Mouse (Mus musculus) left cerebral cortex, adult 9 months (tissue): ENCODE results near the gene Chpf.

Experiments used
- DNase-seq, 2 experiments: peaks; one replicate each; pipeline ENCODE4 v3.0.0; 2022; ENCODE audit warnings: low spot score in 2 of 2

Gene Chpf

DNA sequence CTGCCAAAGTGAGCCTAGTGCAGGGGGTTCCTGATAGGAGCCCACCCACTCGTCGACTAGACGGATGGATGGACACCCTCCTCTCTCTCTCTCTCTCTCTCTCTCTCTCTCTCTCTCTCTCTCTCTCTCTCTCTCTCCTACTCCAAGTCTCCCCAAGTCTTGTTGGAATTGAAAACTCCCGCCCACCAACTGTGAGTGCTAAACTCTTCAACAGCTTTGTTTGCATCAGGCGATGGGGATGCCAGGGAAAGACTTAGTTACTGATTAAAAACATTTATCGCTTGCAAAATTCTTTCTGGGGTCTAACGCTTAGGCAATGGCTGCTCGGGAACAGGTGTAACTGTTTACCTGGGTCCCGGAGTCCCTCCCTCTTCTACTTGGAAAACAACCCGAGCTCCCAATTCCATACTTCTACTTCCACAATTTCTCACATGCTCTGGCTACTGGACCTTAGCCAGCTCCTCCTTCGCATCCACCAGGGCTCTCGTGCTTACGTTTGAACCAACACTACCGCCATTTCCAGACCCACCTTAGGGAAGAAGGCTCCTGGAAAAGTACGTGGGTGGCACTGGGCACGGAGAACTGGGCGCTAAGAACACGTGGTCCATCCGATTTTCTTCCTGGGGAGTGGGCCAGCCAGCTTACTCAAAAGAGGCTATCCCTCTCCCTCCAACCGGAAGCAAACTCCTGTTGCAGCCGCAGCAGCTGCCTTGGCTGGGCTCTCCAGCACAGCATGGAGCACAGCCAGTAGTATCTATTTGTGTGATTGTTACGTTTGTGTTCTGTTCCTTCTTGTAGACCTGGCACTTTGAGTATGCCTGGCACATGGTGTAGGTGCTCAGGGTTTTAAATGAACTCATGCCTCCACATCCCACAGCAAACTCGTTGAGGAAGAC, 20.1 kb downstream of the Chpf start:
- DNase-seq, result peak in 1 of 2 experiments; percentile 79

DNA sequence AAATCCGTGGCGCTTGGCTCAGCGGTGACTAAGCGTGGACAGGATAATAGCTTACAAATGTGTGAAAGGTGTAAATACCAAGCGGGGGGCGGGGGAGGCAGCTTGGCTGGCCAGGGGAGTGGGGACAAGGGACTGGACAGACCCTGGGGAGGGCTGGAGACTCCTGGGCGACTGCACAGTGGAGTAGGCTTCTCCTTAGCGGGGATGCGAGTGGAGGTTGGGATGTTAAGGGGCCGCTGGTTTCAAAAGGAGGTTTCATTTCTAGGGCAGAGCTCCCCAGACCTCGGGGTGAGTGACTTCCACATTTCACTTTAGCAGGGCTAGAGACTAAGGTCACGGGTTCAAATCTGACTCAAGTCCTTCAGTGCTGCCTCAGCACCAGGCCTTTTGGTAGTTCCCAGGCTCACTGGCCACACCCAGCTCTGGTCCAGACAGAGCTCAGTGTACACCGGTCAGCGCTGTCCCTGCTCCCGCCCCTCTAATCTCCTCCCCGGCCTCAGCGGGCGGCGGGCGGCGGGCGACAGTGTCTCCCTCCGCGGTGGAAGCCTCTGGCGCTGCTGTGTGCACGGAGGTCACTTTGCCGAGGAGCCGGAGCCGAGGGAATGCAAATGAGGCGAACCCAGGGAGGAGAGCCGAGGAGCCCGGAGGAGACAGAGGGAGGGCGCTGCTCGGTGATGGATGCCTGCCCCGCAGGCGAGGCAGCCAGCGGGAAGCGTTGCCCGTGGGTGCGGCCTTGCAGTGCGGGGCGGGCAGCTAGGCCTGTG, 20.9 kb downstream of the Chpf start:
- DNase-seq, result no peak

- no peak for DNase-seq
Observed at GRCm38 (mm10) chr1:75457710-75458024, 21.4 kb downstream of the Chpf start.

- no peak for DNase-seq
Observed at GRCm38 (mm10) chr1:75456746-75457564, 22.2 kb downstream of the Chpf start.

GRCm38 (mm10) chr1:75455948-75456347, 23.2 kb downstream of the Chpf start:
- no peak for DNase-seq

- no peak for DNase-seq
Observed at GRCm38 (mm10) chr1:75455433-75455832, 23.7 kb downstream of the Chpf start.

DNA sequence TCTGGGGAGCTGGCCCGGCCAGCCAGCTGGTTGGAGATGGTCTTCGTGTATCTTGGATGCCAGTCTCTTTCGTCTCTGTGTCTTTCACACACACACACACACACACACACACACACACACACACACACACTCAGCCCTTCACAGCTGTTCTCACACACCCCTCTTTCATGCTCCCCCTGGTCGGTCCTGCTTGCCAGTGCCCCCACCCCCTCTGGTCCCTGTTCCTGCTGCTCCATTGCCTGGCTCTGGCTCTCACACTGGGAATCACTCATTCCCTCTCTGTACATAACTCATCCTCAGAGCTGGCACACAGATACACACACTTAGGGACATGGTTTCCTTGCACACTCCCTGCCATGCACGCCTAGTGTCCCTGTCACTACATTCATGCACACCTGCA, 27.2 kb downstream of the Chpf start:
- no peak for DNase-seq

GRCm38 (mm10) chr1:75450314-75451005, 28.6 kb downstream of the Chpf start, which contains the start of gene Asic4:
Gene Asic4 (plus strand): TSS chr1:75450436.
- DNase-seq, result no peak

DNA sequence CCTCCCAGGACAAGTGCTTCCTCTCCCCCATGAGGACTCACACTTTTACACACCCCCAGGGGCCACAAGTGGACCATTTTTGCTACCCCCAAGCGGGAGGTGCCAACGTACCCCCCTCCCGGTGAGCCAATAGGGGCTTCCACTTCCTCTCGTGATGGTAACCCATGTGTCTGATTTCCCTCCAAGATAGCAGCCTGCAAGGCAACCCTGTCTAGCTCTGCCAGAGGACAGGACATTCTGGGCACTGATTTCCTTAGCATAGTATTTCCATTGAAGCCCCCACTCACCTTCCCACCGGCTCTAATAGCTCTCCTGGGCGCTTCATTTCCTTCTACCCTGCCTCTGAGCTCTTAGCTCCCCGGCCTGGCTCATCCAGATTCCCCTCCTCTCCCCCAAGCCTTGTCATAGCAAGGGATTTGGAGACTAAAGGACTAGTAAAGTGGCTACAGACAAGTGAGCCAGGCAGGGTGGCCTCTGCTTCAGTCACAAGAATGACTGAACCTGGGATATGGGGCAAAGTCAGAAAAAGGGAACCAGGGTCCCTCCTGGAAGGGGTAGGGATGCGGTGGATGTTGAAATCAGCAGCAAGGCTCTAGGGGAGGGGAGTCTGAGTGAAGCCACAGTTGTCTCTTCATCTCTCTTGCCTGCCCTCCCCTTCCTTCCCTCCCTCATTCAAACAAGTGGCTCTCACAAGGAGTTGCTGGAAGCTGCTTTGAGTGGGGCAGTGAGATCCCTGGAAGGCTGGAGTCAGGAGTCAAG, 29.6 kb downstream of the Chpf start:
- DNase-seq, result no peak

- DNase-seq, result no peak
Observed at GRCm38 (mm10) chr1:75448937-75449336, 30.2 kb downstream of the Chpf start.

- DNase-seq, result no peak
Observed at GRCm38 (mm10) chr1:75448052-75448431, 31.1 kb downstream of the Chpf start.

GRCm38 (mm10) chr1:75447265-75448051, 31.6 kb downstream of the Chpf start:
- no peak for DNase-seq

DNA sequence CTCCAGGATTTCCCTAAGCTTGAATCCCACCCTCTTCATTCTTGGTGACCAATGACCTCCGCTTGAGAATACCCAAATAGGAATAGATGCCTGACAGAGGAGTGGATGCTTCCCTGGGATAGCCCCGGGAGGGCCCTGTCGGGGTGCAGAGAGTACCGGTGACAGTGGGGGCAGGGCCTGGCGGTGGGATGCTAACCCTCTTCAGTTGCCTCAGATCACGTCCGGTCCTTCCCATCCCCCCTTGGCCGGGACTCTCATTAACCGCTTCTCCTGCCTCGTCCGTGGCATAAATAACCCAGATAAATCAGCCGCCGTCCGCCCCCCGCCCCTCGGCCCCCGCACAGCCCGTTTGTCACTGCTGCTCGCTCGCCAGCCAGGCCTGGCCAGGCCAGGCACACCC, 32.5 kb downstream of the Chpf start:
- no peak for DNase-seq

- DNase-seq, result peak in 1 of 2 experiments; percentile 78
Observed at GRCm38 (mm10) chr1:75445751-75446611, 33.1 kb downstream of the Chpf start.

DNA sequence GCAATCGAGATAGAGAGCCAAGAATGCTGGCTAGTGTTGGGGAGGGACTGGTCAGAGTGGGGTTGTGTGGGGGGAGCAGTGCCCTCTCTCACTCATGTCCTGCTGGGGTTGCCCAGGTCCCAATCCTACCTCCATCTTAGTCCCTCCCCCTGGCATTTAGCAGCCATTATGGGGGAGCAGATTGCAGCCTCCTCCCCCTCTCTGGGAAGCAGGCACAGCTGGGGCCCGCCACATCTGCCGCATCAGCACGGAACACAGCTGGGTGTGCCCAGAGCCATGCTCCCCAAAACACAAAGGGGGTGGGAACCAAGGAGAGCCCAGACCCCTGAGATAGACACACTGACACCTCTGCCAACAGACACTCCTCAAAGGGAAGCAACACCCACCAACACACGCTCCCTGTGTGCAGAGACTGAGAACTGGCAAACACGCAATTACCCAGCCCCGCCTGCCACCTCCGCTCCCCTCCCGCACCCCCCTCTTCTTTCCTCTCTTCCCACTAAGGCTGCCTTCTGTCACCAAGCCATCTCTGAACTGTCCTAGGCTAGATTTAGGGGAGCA, 33.9 kb downstream of the Chpf start:
- DNase-seq, result peak in 1 of 2 experiments; percentile 59

DNA sequence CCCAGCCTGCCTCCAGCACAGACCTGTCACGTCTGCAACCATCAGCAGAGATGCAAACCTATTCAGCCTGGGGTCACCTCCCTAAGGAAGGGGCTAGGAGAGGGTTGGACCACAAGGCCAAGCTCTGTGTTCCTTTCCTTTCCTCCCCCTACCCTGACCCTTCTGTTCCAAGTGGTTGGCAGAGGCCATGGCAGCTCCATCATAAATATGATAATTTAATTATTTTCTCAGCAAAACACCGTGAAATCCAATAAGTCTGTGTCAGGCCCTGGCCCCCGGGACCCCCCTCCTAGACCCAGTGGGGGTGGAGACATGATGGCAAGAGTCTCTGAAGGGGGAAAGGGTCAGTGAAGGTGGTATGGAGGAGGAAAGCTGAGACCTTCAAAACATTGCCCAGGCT, 34.9 kb downstream of the Chpf start:
- DNase-seq, result no peak

DNA sequence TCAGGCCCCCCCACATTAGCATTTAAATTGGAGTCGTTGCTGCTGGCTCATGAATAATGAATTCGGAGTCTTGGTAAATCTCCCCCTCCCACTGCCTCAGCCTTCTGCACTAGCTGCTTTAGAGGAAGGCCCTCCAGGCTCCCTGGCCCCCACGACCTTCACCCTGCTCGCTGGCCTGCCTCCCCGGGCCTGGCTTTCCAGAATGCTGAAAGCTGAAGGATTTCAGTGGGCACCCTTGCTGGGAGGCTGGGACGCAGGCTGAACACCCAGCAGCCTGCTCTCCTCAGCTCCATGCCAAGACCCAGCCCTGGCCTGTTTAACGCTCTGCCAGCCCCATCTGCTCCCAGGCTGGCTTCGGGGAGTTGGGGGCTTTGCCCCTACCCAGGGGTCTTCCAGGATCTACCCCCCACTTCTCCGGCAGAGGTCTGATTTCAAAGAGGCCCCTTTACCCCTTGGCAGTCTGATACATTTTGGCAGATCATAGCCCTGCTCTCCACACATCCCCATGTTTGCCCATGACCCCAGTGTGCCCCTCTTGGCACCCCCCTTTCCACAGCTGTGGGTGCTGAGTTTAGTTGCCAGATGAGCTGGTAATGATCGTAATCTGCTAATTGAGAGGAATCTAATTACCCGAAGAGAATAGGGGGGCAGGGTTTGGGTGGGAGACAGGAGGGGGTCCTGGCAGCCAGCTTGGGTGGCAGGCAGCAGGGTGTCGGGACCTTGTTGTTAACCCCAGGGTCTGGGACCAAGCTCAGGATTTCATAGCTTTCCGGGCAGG, 35.7 kb downstream of the Chpf start:
- DNase-seq, result no peak

GRCm38 (mm10) chr1:75442811-75443210, 36.3 kb downstream of the Chpf start:
- no peak for DNase-seq
